8 mouse cellular contexts compared by ENCODE assay signal in the genomic region with DNA sequence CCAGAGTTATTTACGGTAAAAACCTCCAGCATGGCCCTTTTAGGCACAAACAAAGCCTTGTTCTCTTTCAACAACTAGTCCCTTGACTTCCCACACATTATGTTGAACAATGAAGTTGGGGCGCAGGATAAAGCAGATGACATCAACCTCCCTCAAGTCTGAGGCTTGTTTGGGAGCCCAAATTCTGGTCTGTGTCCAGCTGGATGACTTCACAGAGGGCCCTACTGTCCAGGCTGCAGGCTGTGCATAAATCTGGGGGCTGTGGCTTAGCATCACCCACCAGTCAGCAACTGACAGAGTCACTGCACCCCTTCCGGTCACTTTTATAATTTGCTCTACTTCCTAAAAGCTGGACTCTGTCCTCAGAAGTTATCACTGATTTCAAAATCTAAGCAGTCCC. TPM values are rescaled to one million over a fixed set of nuclear protein-coding genes. Genes with fewer than 3 reads are reported as not detected.
DNase-seq lines count a peak whose midpoint lies in the region; ATAC-seq and TF ChIP-seq lines count a peak whose summit lies in the region.

No protein-coding gene starts in this region.

- TF ChIP-seq EP300 in stomach, postnatal 0 days (optimal IDR thresholded peaks at IDR 0.05), result no peak

- no peak for TF ChIP-seq CTCF in stomach, postnatal 0 days (IDR thresholded peaks at IDR 0.05; ENCODE audit: low read depth)

- no peaks in the 10 kb centered on the region for H3K9me3 ChIP-seq in heart, embryonic 10.5 days
- H3K9me3 ChIP-seq in stomach, embryonic 16.5 days (replicated peaks; ENCODE audit: control insufficient read depth, low read length), result no peaks in the 10 kb centered on the region
- no peaks in the 10 kb centered on the region for H3K9me3 ChIP-seq in stomach, postnatal 0 days (ENCODE audit: control insufficient read depth, low read length)
- no peaks in the 10 kb centered on the region for H3K9me3 ChIP-seq in forebrain, embryonic 15.5 days
- no peaks in the 10 kb centered on the region for H3K9me3 ChIP-seq in intestine, embryonic 15.5 days

- H3K9ac ChIP-seq in stomach, embryonic 16.5 days (ENCODE audit: low read length), result no peak overlapping the region
- no peak overlapping the region for H3K9ac ChIP-seq in stomach, postnatal 0 days (ENCODE audit: low read length)
- H3K9ac ChIP-seq in forebrain, embryonic 15.5 days (replicated peaks), result no peak overlapping the region
- H3K9ac ChIP-seq in intestine, embryonic 15.5 days, result no peak overlapping the region

- ATAC-seq in stomach, embryonic 16.5 days (ENCODE audit: insufficient read depth, low FRiP score), result no peak
- ATAC-seq in stomach, postnatal 0 days (ENCODE audit: low FRiP score, low TSS enrichment), result no peak
- no peak for ATAC-seq in forebrain, embryonic 15.5 days (replicated peaks)
- no peak for ATAC-seq in intestine, embryonic 15.5 days

- no peak overlapping the region for H3K4me3 ChIP-seq in heart, embryonic 10.5 days
- H3K4me3 ChIP-seq in stomach, embryonic 16.5 days (replicated peaks; ENCODE audit: low read length), result no peak overlapping the region
- no peak overlapping the region for H3K4me3 ChIP-seq in stomach, postnatal 0 days (ENCODE audit: low read depth, low read length)
- no peak overlapping the region for H3K4me3 ChIP-seq in forebrain, embryonic 15.5 days
- no peak overlapping the region for H3K4me3 ChIP-seq in intestine, embryonic 15.5 days (replicated peaks)

- 83% methylated on average over 3 of the region's 3 CpGs for WGBS in heart, embryonic 10.5 days
- 65% methylated on average over 3 of the region's 3 CpGs for WGBS in stomach, embryonic 16.5 days
- WGBS in stomach, postnatal 0 days, result 63% methylated on average over 3 of the region's 3 CpGs
- 61% methylated on average over 3 of the region's 3 CpGs for WGBS in forebrain, embryonic 15.5 days
- WGBS in intestine, embryonic 15.5 days, result 82% methylated on average over 3 of the region's 3 CpGs

- H3K4me2 ChIP-seq in stomach, embryonic 16.5 days (ENCODE audit: low read depth, low read length), result no peak overlapping the region
- H3K4me2 ChIP-seq in stomach, postnatal 0 days (replicated peaks; ENCODE audit: low read depth), result no peak overlapping the region
- no peak overlapping the region for H3K4me2 ChIP-seq in forebrain, embryonic 15.5 days (replicated peaks)
- H3K4me2 ChIP-seq in intestine, embryonic 15.5 days (replicated peaks), result no peak overlapping the region

- peaks cover 37% of the 10 kb centered on the region; the same call in 1 of the 2 replicates for H3K4me1 ChIP-seq in heart, embryonic 10.5 days
- H3K4me1 ChIP-seq in stomach, embryonic 16.5 days (ENCODE audit: control insufficient read depth, insufficient read depth, low read length), result peaks cover 11% of the 10 kb centered on the region
- H3K4me1 ChIP-seq in stomach, postnatal 0 days (replicated peaks; ENCODE audit: control insufficient read depth, insufficient read depth), result no peaks in the 10 kb centered on the region; the same call in 1 of the 2 replicates
- H3K4me1 ChIP-seq in forebrain, embryonic 15.5 days, result peaks cover 14% of the 10 kb centered on the region
- H3K4me1 ChIP-seq in intestine, embryonic 15.5 days (replicated peaks), result peaks cover 17% of the 10 kb centered on the region

- H3K36me3 ChIP-seq in heart, embryonic 10.5 days, result peaks cover 19% of the 10 kb centered on the region
- no peaks in the 10 kb centered on the region for H3K36me3 ChIP-seq in stomach, embryonic 16.5 days (ENCODE audit: control insufficient read depth, insufficient read depth, low read length)
- no peaks in the 10 kb centered on the region for H3K36me3 ChIP-seq in stomach, postnatal 0 days (ENCODE audit: control insufficient read depth, insufficient read depth, low read length)
- H3K36me3 ChIP-seq in forebrain, embryonic 15.5 days, result no peaks in the 10 kb centered on the region
- H3K36me3 ChIP-seq in intestine, embryonic 15.5 days, result 0 out of 2 replicates have a peak, but pooled peaks cover 3% of the 10 kb centered on the region

- DNase-seq in heart, adult 8-10 months (ENCODE audit: low spot score), result peak; percentile 41
- DNase-seq in heart, embryonic 10.5 days (ENCODE audit: low spot score), result no peak
- no peak for DNase-seq in stomach, postnatal 0 days (ENCODE audit: low spot score)
- peak; percentile 51 to 54 for DNase-seq in layer of hippocampus, postnatal 10 days (ENCODE audit: low spot score in 2 of 2)
- peak; percentile 50 for DNase-seq in testis, postnatal 10 days (ENCODE audit: low spot score)

- no peak overlapping the region for H3K27ac ChIP-seq in heart, embryonic 10.5 days
- H3K27ac ChIP-seq in stomach, embryonic 16.5 days (ENCODE audit: low read length), result peak overlapping the region; percentile 29; the same call in 1 of the 2 replicates
- no peak overlapping the region for H3K27ac ChIP-seq in stomach, postnatal 0 days (replicated peaks)
- no peak overlapping the region for H3K27ac ChIP-seq in forebrain, embryonic 15.5 days (replicated peaks)
- no peak overlapping the region for H3K27ac ChIP-seq in intestine, embryonic 15.5 days

- no peaks in the 10 kb centered on the region for H3K27me3 ChIP-seq in heart, embryonic 10.5 days (ENCODE audit: insufficient read depth, poor library complexity, severe bottlenecking)
- H3K27me3 ChIP-seq in stomach, embryonic 16.5 days (ENCODE audit: control insufficient read depth, insufficient read depth, low read length), result no peaks in the 10 kb centered on the region
- no peaks in the 10 kb centered on the region for H3K27me3 ChIP-seq in stomach, postnatal 0 days (ENCODE audit: control insufficient read depth, insufficient read depth, low read length)
- H3K27me3 ChIP-seq in forebrain, embryonic 15.5 days, result no peaks in the 10 kb centered on the region
- no peaks in the 10 kb centered on the region for H3K27me3 ChIP-seq in intestine, embryonic 15.5 days (replicated peaks)

RNA-seq across cellular contexts. Expression of a gene that starts 8.4 kb away (rescaled TPM):
- total RNA-seq in heart, adult 8-10 months (2022), result 100 to 1,000 TPM; 164 to 177 (median 171) TPM
- 308 and 314 TPM in 2 replicates for polyA plus RNA-seq in heart, embryonic 10.5 days (2016; fragmentation: Nextera tagmentation; extraction: Ambion mirVana)
- 383 and 401 TPM in 2 replicates for polyA plus RNA-seq in stomach, embryonic 16.5 days (2015; fragmentation: Nextera tagmentation; extraction: Ambion mirVana)
- 351 and 370 TPM in 2 replicates for polyA plus RNA-seq in stomach, postnatal 0 days (2015; fragmentation: Nextera tagmentation; extraction: Ambion mirVana)
- 100 to 1,000 TPM; 147 to 155 TPM for total RNA-seq in layer of hippocampus, postnatal 10 days (2021)
- 150 and 156 TPM in 2 replicates for polyA plus RNA-seq in forebrain, embryonic 15.5 days (2015; fragmentation: Nextera tagmentation; extraction: Ambion mirVana)
- polyA plus RNA-seq in intestine, embryonic 15.5 days (2015; fragmentation: Nextera tagmentation; extraction: Ambion mirVana), result 343 and 345 TPM in 2 replicates

RNA-seq across cellular contexts. Expression of a gene that starts 27.1 kb away (rescaled TPM):
- total RNA-seq in heart, adult 8-10 months (2022), result 100 to 1,000 TPM; 119 to 127 (median 123) TPM
- polyA plus RNA-seq in heart, embryonic 10.5 days (2016; fragmentation: Nextera tagmentation; extraction: Ambion mirVana), result 24.3 and 24.6 TPM in 2 replicates
- 16.8 and 17.1 TPM in 2 replicates for polyA plus RNA-seq in stomach, embryonic 16.5 days (2015; fragmentation: Nextera tagmentation; extraction: Ambion mirVana)
- 7.2 and 8.1 TPM in 2 replicates for polyA plus RNA-seq in stomach, postnatal 0 days (2015; fragmentation: Nextera tagmentation; extraction: Ambion mirVana)
- 10 to 100 TPM; 29.6 to 31.7 TPM for total RNA-seq in layer of hippocampus, postnatal 10 days (2021)
- 13.7 and 14.6 TPM in 2 replicates for polyA plus RNA-seq in forebrain, embryonic 15.5 days (2015; fragmentation: Nextera tagmentation; extraction: Ambion mirVana)
- 16.2 and 16.7 TPM in 2 replicates for polyA plus RNA-seq in intestine, embryonic 15.5 days (2015; fragmentation: Nextera tagmentation; extraction: Ambion mirVana)

Comparison
In these comparisons a context has a peak if more than half of its experiments do, and no peak if none do; other contexts are left out.
1. DNase-seq: peak in heart, adult 8-10 months (single experiment), layer of hippocampus, postnatal 10 days (2 of 2) and testis, postnatal 10 days (single experiment); none in heart, embryonic 10.5 days (single experiment) and stomach, postnatal 0 days (single experiment).